Mouse (Mus musculus): ENCODE results near the gene Kbtbd8.

DNA sequence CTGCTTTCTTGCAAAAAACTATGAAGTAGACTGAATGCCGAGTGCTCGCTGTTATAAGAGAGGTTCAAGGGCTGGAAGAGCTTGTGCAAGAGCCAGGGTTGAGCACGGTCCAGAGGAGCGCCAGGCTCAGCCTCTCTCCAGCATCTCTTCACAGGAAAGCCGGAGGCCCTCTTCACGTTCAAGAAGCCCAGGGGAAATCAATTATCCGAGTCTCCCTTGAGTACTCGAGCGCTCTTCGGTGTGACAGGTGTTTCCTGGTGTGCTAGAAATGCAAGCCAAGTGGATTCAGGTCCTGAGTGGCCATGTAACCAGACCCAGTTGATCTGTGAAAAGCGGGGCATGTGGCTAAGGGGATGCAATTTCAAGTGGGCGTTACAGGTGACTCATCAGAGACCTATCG lies at the start of gene Kbtbd8:
- TF ChIP-seq EP300 (IDR thresholded peaks at IDR 0.05; ENCODE audit: low read depth) (no peak), CTCF (IDR thresholded peaks at IDR 0.05; ENCODE audit: low read depth) (no peak)
